Mouse (Mus musculus): ENCODE measurements around the gene Calhm4. TPM values are rescaled to one million over a fixed set of nuclear protein-coding genes. Genes with fewer than 3 reads are reported as not detected.

Gene Calhm4
- 0.06 TPM in 1 of 2 replicates, not detected in the other for polyA plus RNA-seq (2015; fragmentation: Nextera tagmentation; extraction: Ambion mirVana)

DNA sequence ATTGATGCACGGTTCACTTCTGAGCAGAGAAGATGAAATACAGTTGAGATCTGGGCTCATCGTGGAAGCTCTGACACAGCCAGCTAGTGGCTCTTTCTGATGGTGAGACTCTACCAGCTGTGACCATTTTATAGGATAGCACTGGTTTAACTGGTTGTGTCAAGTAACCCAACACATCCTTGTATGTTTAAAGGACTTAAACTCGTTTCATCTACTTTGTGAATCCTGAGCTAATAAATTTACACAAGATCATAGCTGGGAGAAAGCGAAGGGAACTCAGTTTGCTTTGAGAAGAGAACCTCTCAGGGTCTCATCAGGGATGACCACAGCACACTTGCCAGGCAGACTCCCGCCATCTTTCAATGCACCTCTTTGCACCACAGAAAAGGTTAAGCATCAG, at the start of gene Calhm4:
Gene Calhm4, minus strand, starts transcription at position 101 of the 400 bp plus-strand sequence.
- Histone ChIP-seq H3K27ac (ENCODE audit: low read length) (no peak within 1 kb of the TSS), H3K4me3 (replicated peaks; ENCODE audit: low read length) (no peak within 1 kb of the TSS), H3K4me2 (ENCODE audit: low read length) (no peak within 1 kb of the TSS), H3K9me3 (ENCODE audit: control insufficient read depth, low read length) (no peaks in the 10 kb centered on the region), H3K9ac (replicated peaks; ENCODE audit: low read depth, low read length) (no peak within 1 kb of the TSS), H3K36me3 (ENCODE audit: control insufficient read depth, insufficient read depth) (no peaks in the 10 kb centered on the region), H3K27me3 (replicated peaks; ENCODE audit: control insufficient read depth, insufficient read depth, low read length) (no peaks in the 10 kb centered on the region), H3K4me1 (replicated peaks; ENCODE audit: control insufficient read depth, insufficient read depth, low read length) (no peaks in the 10 kb centered on the region)
- 85% methylated on average over 5 of the region's 5 CpGs for WGBS
- ATAC-seq: no peak

DNA sequence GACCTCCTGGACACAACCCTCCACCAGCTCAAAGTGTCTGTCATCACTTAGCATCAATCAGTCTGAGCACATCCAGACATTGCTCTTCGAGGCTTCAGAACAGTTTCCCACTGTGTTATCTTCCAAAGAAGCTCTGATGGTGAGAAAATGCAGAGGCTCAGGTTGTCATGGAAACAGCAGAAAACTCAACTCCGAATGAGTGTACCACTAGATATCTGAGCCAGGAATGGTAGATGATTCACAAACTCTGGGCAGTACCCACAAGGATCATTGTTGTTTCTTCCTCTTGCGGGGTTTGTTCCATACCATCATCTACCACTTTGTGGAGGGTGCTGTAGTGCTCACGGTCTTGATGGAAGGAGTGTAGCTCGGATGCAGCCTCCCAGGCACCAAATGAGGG, 47.8 kb upstream of the Calhm4 start:
- WGBS: 77% methylated on average over 5 of the region's 5 CpGs
- H3K27ac ChIP-seq (ENCODE audit: low read length): no peak overlapping the region
- H3K27me3 ChIP-seq (replicated peaks; ENCODE audit: control insufficient read depth, insufficient read depth, low read length): no peaks in the 10 kb centered on the region
- ATAC-seq: peak; percentile 63; the same call in 1 of the 2 replicates
- no peak overlapping the region for H3K4me3 ChIP-seq (replicated peaks; ENCODE audit: low read length)
- no peaks in the 10 kb centered on the region for H3K4me1 ChIP-seq (replicated peaks; ENCODE audit: control insufficient read depth, insufficient read depth, low read length)
- H3K9ac ChIP-seq (replicated peaks; ENCODE audit: low read depth, low read length): no peak overlapping the region
- no peak overlapping the region for H3K4me2 ChIP-seq (ENCODE audit: low read length)
- no peaks in the 10 kb centered on the region for H3K36me3 ChIP-seq (ENCODE audit: control insufficient read depth, insufficient read depth)
- H3K9me3 ChIP-seq (ENCODE audit: control insufficient read depth, low read length): no peaks in the 10 kb centered on the region

DNA sequence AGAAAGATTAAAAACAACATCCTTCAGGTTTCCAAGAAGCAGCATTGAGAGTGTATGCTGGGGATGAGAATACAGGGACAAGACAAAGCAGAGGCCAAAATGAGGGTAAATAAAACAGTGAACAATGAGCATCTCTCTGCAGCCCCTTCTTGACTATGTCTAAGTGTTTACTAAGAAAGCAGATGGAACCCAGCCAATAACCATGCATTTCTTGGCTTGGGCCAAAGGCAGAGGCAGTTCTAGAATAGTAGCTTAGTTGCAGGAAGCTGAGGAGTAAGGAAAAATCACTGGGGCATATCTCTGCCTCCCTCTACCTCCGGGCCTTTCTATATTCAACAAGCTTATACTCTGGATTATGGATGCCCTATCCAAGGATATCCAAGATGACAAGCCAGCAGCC, 46.4 kb upstream of the Calhm4 start:
- ATAC-seq: no peak
- 88% methylated on average over 1 of the region's 1 CpGs for WGBS

DNA sequence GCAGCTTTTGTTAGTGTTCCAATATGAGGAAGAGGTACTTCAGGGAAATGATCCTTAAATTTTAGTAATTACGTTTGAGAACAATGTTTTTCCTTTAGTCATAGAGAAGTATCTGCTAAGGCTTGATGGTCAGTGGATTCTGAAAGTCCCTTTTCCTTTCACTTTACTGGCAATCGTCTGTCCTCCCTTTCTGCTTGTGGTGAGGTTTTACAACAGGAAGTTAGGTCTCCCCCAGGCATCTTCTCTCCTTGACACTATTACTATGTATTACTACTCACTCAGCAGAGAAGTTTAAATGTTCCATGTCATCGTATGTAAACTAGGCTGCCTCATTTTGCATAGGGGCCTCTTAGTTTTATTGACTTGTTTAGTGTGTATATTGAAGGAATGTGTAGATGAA, 45.4 kb upstream of the Calhm4 start:
- 83% methylated on average over 3 of the region's 3 CpGs for WGBS
- H3K36me3 ChIP-seq (ENCODE audit: control insufficient read depth, insufficient read depth): no peaks in the 10 kb centered on the region

More for the DNA sequence above, 46.4 kb upstream of the Calhm4 start:
- Histone ChIP-seq H3K4me1 (replicated peaks; ENCODE audit: control insufficient read depth, insufficient read depth, low read length) (no peaks in the 10 kb centered on the region), H3K27ac (ENCODE audit: low read length) (no peak overlapping the region), H3K4me3 (replicated peaks; ENCODE audit: low read length) (no peak overlapping the region), H3K4me2 (ENCODE audit: low read length) (no peak overlapping the region), H3K27me3 (replicated peaks; ENCODE audit: control insufficient read depth, insufficient read depth, low read length) (no peaks in the 10 kb centered on the region), H3K9ac (replicated peaks; ENCODE audit: low read depth, low read length) (no peak overlapping the region), H3K9me3 (ENCODE audit: control insufficient read depth, low read length) (no peaks in the 10 kb centered on the region), H3K36me3 (ENCODE audit: control insufficient read depth, insufficient read depth) (no peaks in the 10 kb centered on the region)

DNA sequence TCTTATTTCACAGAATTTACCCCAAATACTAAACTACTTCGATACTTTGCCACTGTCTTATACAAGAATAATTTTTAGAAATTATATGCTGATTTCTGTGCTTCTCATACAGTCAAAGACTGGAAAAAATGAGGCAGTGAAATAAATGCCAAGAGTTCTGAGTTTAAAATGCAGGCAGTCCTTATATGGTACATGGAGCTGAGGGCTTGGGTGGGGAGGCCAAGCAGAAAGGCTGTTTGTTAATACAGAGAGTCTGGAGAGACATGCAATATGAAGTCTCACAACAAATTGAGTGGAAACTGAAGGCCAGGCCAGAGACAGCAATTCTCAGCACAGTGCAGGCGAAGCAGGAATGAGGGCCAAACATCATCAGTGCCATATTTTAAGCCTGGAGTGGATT, 44.4 kb upstream of the Calhm4 start:
- Histone ChIP-seq H3K27ac (ENCODE audit: low read length) (no peak overlapping the region), H3K4me1 (replicated peaks; ENCODE audit: control insufficient read depth, insufficient read depth, low read length) (no peaks in the 10 kb centered on the region), H3K4me3 (replicated peaks; ENCODE audit: low read length) (no peak overlapping the region), H3K27me3 (replicated peaks; ENCODE audit: control insufficient read depth, insufficient read depth, low read length) (no peaks in the 10 kb centered on the region), H3K36me3 (ENCODE audit: control insufficient read depth, insufficient read depth) (no peaks in the 10 kb centered on the region), H3K9me3 (ENCODE audit: control insufficient read depth, low read length) (no peaks in the 10 kb centered on the region), H3K4me2 (ENCODE audit: low read length) (no peak overlapping the region), H3K9ac (replicated peaks; ENCODE audit: low read depth, low read length) (no peak overlapping the region)
- WGBS: 87% methylated on average over 2 of the region's 2 CpGs
- ATAC-seq: no peak

More for the DNA sequence above, 45.4 kb upstream of the Calhm4 start:
- H3K27me3 ChIP-seq (replicated peaks; ENCODE audit: control insufficient read depth, insufficient read depth, low read length): no peaks in the 10 kb centered on the region
- H3K27ac ChIP-seq (ENCODE audit: low read length): no peak overlapping the region
- no peak for ATAC-seq
- H3K4me2 ChIP-seq (ENCODE audit: low read length): no peak overlapping the region
- H3K4me3 ChIP-seq (replicated peaks; ENCODE audit: low read length): no peak overlapping the region
- H3K4me1 ChIP-seq (replicated peaks; ENCODE audit: control insufficient read depth, insufficient read depth, low read length): no peaks in the 10 kb centered on the region
- no peaks in the 10 kb centered on the region for H3K9me3 ChIP-seq (ENCODE audit: control insufficient read depth, low read length)
- no peak overlapping the region for H3K9ac ChIP-seq (replicated peaks; ENCODE audit: low read depth, low read length)

DNA sequence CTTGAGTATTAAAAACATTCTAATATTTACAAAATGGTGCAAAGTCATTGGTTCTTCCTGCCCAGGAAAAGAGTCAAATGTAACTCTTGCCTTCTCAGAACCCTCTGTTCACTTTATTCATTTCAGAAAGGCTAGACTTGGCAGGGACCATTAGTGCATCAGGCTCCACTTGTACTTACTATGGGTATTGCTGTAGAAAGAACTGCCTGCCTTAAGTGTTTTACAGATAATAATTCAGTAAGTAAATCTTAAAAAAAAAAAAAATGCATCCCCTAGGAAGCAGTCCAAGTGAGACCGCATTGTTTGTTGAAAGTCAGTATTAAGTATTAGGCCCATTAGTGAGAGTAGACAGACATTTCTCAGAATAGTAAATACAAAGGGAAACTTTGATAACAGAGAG, 42.4 kb upstream of the Calhm4 start:
- Histone ChIP-seq H3K36me3 (ENCODE audit: control insufficient read depth, insufficient read depth) (no peaks in the 10 kb centered on the region), H3K4me3 (replicated peaks; ENCODE audit: low read length) (no peak overlapping the region), H3K27ac (ENCODE audit: low read length) (no peak overlapping the region), H3K9ac (replicated peaks; ENCODE audit: low read depth, low read length) (no peak overlapping the region), H3K4me2 (ENCODE audit: low read length) (no peak overlapping the region), H3K27me3 (replicated peaks; ENCODE audit: control insufficient read depth, insufficient read depth, low read length) (no peaks in the 10 kb centered on the region), H3K9me3 (ENCODE audit: control insufficient read depth, low read length) (no peaks in the 10 kb centered on the region), H3K4me1 (replicated peaks; ENCODE audit: control insufficient read depth, insufficient read depth, low read length) (no peaks in the 10 kb centered on the region)
- no peak for ATAC-seq
- WGBS: 85% methylated on average over 1 of the region's 1 CpGs

DNA sequence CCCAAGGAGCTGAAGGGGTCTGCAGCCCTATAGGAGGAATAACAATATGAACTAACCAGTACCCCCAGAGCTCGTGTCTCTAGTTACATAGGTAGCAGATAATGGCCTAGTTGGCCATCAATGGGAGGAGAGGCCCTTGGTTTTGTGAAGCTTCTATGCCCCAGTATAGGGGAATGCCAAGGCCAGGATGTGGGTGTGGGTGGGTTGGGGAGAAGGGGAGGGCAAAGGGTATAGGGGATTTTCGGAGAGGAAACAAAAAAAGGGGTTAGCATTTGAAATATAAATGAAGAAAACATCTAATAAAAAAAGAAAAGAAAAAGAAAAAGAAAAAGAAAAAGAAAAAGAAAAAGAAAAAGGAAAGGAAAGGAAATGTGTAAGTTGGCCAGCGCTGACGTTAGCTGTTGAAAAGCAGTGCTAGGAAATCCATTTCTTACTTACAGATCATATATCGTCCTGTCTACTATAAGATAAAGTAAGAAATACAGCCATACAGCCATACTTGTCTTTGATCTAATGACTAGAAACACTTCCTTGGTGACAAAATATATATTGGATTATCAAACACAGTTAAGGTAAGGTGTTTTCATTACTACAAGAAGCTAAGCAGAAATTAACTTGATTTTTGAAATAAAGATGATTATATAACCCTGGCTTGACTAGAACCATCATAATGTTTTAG, 30.6 kb upstream of the Calhm4 start:
- Histone ChIP-seq H3K36me3 (ENCODE audit: control insufficient read depth, insufficient read depth) (no peaks in the 10 kb centered on the region), H3K9ac (replicated peaks; ENCODE audit: low read depth, low read length) (no peak overlapping the region), H3K27ac (ENCODE audit: low read length) (no peak overlapping the region), H3K4me2 (ENCODE audit: low read length) (no peak overlapping the region), H3K27me3 (replicated peaks; ENCODE audit: control insufficient read depth, insufficient read depth, low read length) (no peaks in the 10 kb centered on the region), H3K4me1 (replicated peaks; ENCODE audit: control insufficient read depth, insufficient read depth, low read length) (no peaks in the 10 kb centered on the region), H3K4me3 (replicated peaks; ENCODE audit: low read length) (no peak overlapping the region), H3K9me3 (ENCODE audit: control insufficient read depth, low read length) (no peaks in the 10 kb centered on the region)
- no peak for ATAC-seq
- WGBS: 86% methylated on average over 5 of the region's 5 CpGs

DNA sequence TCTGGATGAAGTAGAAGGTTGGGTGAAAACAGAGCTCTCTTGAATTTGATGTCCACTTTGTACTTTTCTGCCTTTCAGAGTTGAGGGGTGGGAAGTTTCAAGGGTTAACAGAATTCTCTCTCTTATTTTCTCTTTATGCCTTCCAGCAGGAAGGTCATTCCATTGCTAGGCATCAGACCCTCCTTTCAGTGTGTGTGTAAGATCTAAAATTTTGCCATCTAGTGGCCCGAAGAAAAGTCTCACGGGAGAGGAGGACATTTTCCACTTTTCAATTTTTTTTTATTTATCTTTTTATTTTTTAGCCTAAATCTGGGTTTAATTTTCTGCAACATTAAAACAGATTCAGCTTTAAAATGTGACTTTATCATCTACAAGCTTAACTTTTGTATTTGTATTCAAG, 27.5 kb upstream of the Calhm4 start:
- no peaks in the 10 kb centered on the region for H3K9me3 ChIP-seq (ENCODE audit: control insufficient read depth, low read length)
- H3K9ac ChIP-seq (replicated peaks; ENCODE audit: low read depth, low read length): no peak overlapping the region
- ATAC-seq: no peak
- no peak overlapping the region for H3K4me3 ChIP-seq (replicated peaks; ENCODE audit: low read length)
- H3K4me1 ChIP-seq (replicated peaks; ENCODE audit: control insufficient read depth, insufficient read depth, low read length): no peaks in the 10 kb centered on the region
- WGBS: 44% methylated on average over 2 of the region's 2 CpGs
- H3K4me2 ChIP-seq (ENCODE audit: low read length): no peak overlapping the region
- H3K36me3 ChIP-seq (ENCODE audit: control insufficient read depth, insufficient read depth): no peaks in the 10 kb centered on the region
- H3K27me3 ChIP-seq (replicated peaks; ENCODE audit: control insufficient read depth, insufficient read depth, low read length): no peaks in the 10 kb centered on the region
- no peak overlapping the region for H3K27ac ChIP-seq (ENCODE audit: low read length)

DNA sequence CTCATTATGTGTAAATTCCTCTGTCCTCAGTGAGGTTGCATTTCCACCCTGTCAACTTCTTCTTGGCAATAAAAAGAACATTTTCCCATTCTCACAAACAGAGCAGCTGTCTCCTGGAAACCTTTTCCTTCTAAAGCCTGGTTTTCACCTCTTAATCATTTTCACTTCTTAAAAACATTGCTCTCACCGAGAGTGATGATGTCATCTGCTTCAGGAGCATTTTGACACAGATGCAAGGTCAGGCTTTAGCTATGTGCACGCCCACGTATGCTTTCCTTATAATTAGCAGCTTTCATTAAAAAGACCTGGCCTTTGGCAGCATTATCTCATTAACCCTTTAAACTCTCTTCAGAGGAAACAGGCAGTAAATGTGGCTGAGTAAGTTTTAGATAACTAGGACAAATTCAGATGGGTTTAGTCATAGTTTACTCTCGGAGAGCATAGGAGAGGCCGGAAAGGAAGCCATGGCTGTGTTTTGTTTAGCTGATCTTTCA, 26.9 kb upstream of the Calhm4 start:
- Histone ChIP-seq H3K4me1 (replicated peaks; ENCODE audit: control insufficient read depth, insufficient read depth, low read length) (no peaks in the 10 kb centered on the region), H3K27ac (ENCODE audit: low read length) (no peak overlapping the region), H3K4me2 (ENCODE audit: low read length) (no peak overlapping the region), H3K9me3 (ENCODE audit: control insufficient read depth, low read length) (no peaks in the 10 kb centered on the region), H3K4me3 (replicated peaks; ENCODE audit: low read length) (no peak overlapping the region), H3K9ac (replicated peaks; ENCODE audit: low read depth, low read length) (no peak overlapping the region), H3K27me3 (replicated peaks; ENCODE audit: control insufficient read depth, insufficient read depth, low read length) (no peaks in the 10 kb centered on the region), H3K36me3 (ENCODE audit: control insufficient read depth, insufficient read depth) (no peaks in the 10 kb centered on the region)
- peak; percentile 36; the same call in 1 of the 2 replicates for ATAC-seq
- WGBS: 13% methylated on average over 5 of the region's 5 CpGs
